Mouse (Mus musculus): ENCODE data around the gene Hmx3. TPM values are rescaled to one million over a fixed set of nuclear protein-coding genes. Genes with fewer than 3 reads are reported as not detected.

Gene Hmx3
- polyA plus RNA-seq (2014; fragmentation: Illumina TruSeq; extraction: RNeasy Lipid Tissue Mini Kit (QIAGEN cat#74804); ENCODE audit: insufficient read depth, low read depth, low replicate concordance), result not detected

GRCm38 (mm10) chr7:131542115-131542871 is at the start of gene Hmx3:
TSS of gene Hmx3 (plus strand) at chr7:131542867.

GRCm38 (mm10) chr7:131548473-131548872 is 5.8 kb downstream of the Hmx3 start, which contains the start of gene Hmx2:
TSS of gene Hmx2 (plus strand) at chr7:131548773.

DNA sequence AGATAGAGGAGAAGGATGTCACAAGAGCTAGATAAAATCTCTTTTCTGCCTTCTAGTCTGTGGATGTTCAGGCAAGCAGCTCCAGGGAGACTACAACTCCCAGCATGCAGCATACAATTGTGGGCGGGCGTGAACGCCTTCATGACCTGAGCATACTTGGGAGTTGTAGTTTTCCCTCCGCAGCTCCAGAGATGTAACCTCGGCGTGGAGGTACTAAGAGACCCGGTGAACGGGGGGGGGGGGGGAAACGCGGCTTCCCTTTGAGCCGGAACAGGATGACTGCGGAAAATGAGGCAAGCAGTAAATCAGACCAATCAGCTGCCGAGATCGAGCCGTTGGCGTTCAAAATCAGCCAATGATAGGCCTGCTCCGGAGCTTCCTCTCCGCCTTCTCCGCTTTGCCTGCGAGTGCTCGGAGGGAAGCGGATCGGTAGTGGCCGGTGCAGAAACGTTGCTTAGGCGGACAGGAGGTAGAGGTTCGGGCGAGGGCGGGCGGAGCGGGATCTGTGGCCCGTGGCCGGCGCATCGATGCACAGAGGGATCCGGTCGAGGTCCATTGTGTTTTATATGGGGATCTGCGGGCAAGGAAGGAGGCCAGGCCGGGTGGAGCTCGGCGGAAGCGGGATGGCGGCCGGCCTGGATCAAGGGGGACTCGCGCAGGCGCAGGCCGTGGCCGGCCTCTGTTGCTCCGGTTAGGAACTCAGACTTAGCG is 17.5 kb downstream of the Hmx3 start, which contains the start of gene Bub3:
TSS of gene Bub3 (plus strand) at position 237 of the 711 bp plus-strand sequence.

Other genes with a start within 250 kb of the Hmx3 start
- gene Cuzd1, start 220.6 kb upstream of the Hmx3 start, polyA plus RNA-seq (2014; fragmentation: Illumina TruSeq; extraction: RNeasy Lipid Tissue Mini Kit (QIAGEN cat#74804); ENCODE audit: insufficient read depth, low read depth, low replicate concordance), result not detected
- not detected for gene Fam24b, start 213.4 kb upstream of the Hmx3 start, polyA plus RNA-seq (2014; fragmentation: Illumina TruSeq; extraction: RNeasy Lipid Tissue Mini Kit (QIAGEN cat#74804); ENCODE audit: insufficient read depth, low read depth, low replicate concordance)
- not detected for gene Fam24a, start 209.0 kb upstream of the Hmx3 start, polyA plus RNA-seq (2014; fragmentation: Illumina TruSeq; extraction: RNeasy Lipid Tissue Mini Kit (QIAGEN cat#74804); ENCODE audit: insufficient read depth, low read depth, low replicate concordance)
- gene 2310057M21Rik, start 180.1 kb upstream of the Hmx3 start, polyA plus RNA-seq (2014; fragmentation: Illumina TruSeq; extraction: RNeasy Lipid Tissue Mini Kit (QIAGEN cat#74804); ENCODE audit: insufficient read depth, low read depth, low replicate concordance), result 2.9 TPM
- gene Pstk, start 171.7 kb upstream of the Hmx3 start, polyA plus RNA-seq (2014; fragmentation: Illumina TruSeq; extraction: RNeasy Lipid Tissue Mini Kit (QIAGEN cat#74804); ENCODE audit: insufficient read depth, low read depth, low replicate concordance), result 24.8 TPM
- 8.0 TPM for gene Ikzf5, start 132.3 kb upstream of the Hmx3 start, polyA plus RNA-seq (2014; fragmentation: Illumina TruSeq; extraction: RNeasy Lipid Tissue Mini Kit (QIAGEN cat#74804); ENCODE audit: insufficient read depth, low read depth, low replicate concordance)
- 59.7 TPM for gene Acadsb, start 132.3 kb upstream of the Hmx3 start, polyA plus RNA-seq (2014; fragmentation: Illumina TruSeq; extraction: RNeasy Lipid Tissue Mini Kit (QIAGEN cat#74804); ENCODE audit: insufficient read depth, low read depth, low replicate concordance)
- not detected for gene Hmx2, start 5.9 kb downstream of the Hmx3 start, polyA plus RNA-seq (2014; fragmentation: Illumina TruSeq; extraction: RNeasy Lipid Tissue Mini Kit (QIAGEN cat#74804); ENCODE audit: insufficient read depth, low read depth, low replicate concordance)
- gene Bub3, start 17.4 kb downstream of the Hmx3 start, polyA plus RNA-seq (2014; fragmentation: Illumina TruSeq; extraction: RNeasy Lipid Tissue Mini Kit (QIAGEN cat#74804); ENCODE audit: insufficient read depth, low read depth, low replicate concordance), result 52.3 TPM

Measured in lung, adult 10 weeks (tissue).